Mouse (Mus musculus): ENCODE results near the gene Pum1.

The Pum1 gene

GRCm38 (mm10) chr4:130662979-130663725, at the start of gene Pum1:
Gene Pum1, plus strand, starts transcription at chr4:130663321.
- in situ Hi-C loops (cut with MboI, MseI), result loop anchor here (10.0 to 25.0 kb wide), 2 partner anchors 252 to 926 kb away; partner anchors contain the start of genes Khdrbs1 and Laptm5

- in situ Hi-C loops (cut with MboI, MseI), result no loop called here
Observed at GRCm38 (mm10) chr4:130629391-130629790, 33.7 kb upstream of the Pum1 start.

- in situ Hi-C loops (cut with MboI, MseI), result loop anchor here (5.0 to 10.0 kb wide), 4 partner anchors 63 to 1164 kb away; no protein-coding TSS in a partner anchor
Observed at GRCm38 (mm10) chr4:130630232-130630847, 32.8 kb upstream of the Pum1 start.

- in situ Hi-C loops (cut with MboI, MseI), result loop anchor here (5.0 to 10.0 kb wide), 2 partner anchors 508 to 1160 kb away; no protein-coding TSS in a partner anchor
Observed at GRCm38 (mm10) chr4:130635076-130635475, 28.0 kb upstream of the Pum1 start.

- in situ Hi-C loops (cut with MboI, MseI), result loop anchor here (5.0 to 10.0 kb wide), 2 partner anchors 509 to 1158 kb away; no protein-coding TSS in a partner anchor
Observed at GRCm38 (mm10) chr4:130636761-130637160, 26.4 kb upstream of the Pum1 start.

GRCm38 (mm10) chr4:130637488-130638422, 25.4 kb upstream of the Pum1 start:
- in situ Hi-C loops (cut with MboI, MseI), result loop anchor here (5.0 to 10.0 kb wide), 2 partner anchors 510 to 1157 kb away; no protein-coding TSS in a partner anchor

GRCm38 (mm10) chr4:130640031-130640717, 22.9 kb upstream of the Pum1 start:
- in situ Hi-C loops (cut with MboI, MseI), result no loop called here

GRCm38 (mm10) chr4:130642468-130642867, 20.7 kb upstream of the Pum1 start:
- in situ Hi-C loops (cut with MboI, MseI), result no loop called here

GRCm38 (mm10) chr4:130645426-130645825, 17.7 kb upstream of the Pum1 start:
- in situ Hi-C loops (cut with MboI, MseI), result no loop called here

- in situ Hi-C loops (cut with MboI, MseI), result loop anchor here (25.0 kb wide), 1 partner anchor 914 kb away; the partner anchor contains the start of gene Khdrbs1
Observed at GRCm38 (mm10) chr4:130651286-130651685, 11.8 kb upstream of the Pum1 start.

GRCm38 (mm10) chr4:130652546-130652945, 10.6 kb upstream of the Pum1 start:
- in situ Hi-C loops (cut with MboI, MseI), result loop anchor here (25.0 kb wide), 1 partner anchor 915 kb away; the partner anchor contains the start of gene Khdrbs1

- in situ Hi-C loops (cut with MboI, MseI), result loop anchor here (25.0 kb wide), 1 partner anchor 921 kb away; the partner anchor contains the start of gene Khdrbs1
Observed at GRCm38 (mm10) chr4:130657820-130658565, 5.1 kb upstream of the Pum1 start.

GRCm38 (mm10) chr4:130659470-130659869, 3.7 kb upstream of the Pum1 start:
- in situ Hi-C loops (cut with MboI, MseI), result loop anchor here (25.0 kb wide), 1 partner anchor 922 kb away; the partner anchor contains the start of gene Khdrbs1

- in situ Hi-C loops (cut with MboI, MseI), result loop anchor here (10.0 to 25.0 kb wide), 2 partner anchors 255 to 923 kb away; partner anchors contain the start of genes Khdrbs1 and Laptm5
Observed at GRCm38 (mm10) chr4:130660106-130660505, 3.0 kb upstream of the Pum1 start.

- in situ Hi-C loops (cut with MboI, MseI), result loop anchor here (10.0 to 25.0 kb wide), 2 partner anchors 254 to 924 kb away; partner anchors contain the start of genes Khdrbs1 and Laptm5
Observed at GRCm38 (mm10) chr4:130661151-130661550, 2.0 kb upstream of the Pum1 start.

GRCm38 (mm10) chr4:130662305-130662704, 816 bp upstream of the Pum1 start:
- in situ Hi-C loops (cut with MboI, MseI), result loop anchor here (10.0 to 25.0 kb wide), 2 partner anchors 252 to 925 kb away; partner anchors contain the start of genes Khdrbs1 and Laptm5

- in situ Hi-C loops (cut with MboI, MseI), result loop anchor here (10.0 to 25.0 kb wide), 2 partner anchors 251 to 927 kb away; partner anchors contain the start of genes Khdrbs1 and Laptm5
Observed at GRCm38 (mm10) chr4:130663810-130664401, 785 bp downstream of the Pum1 start.

GRCm38 (mm10) chr4:130664414-130665029, 1.4 kb downstream of the Pum1 start:
- in situ Hi-C loops (cut with MboI, MseI), result loop anchor here (10.0 to 25.0 kb wide), 2 partner anchors 250 to 927 kb away; partner anchors contain the start of genes Khdrbs1 and Laptm5

All from T-helper 2 cell (primary cell).